Mouse (Mus musculus) retina, postnatal 7 days (tissue): ENCODE results near the gene Ndufs5.
A peak's percentile ranks its signal among the peaks of the same experiment; 100 is the strongest.

Experiments
- DNase-seq: peaks from one replicate; pipeline ENCODE4 v3.0.0-alpha.2; 2012; ENCODE audit warnings: low read depth, low spot score

The Ndufs5 gene

DNA sequence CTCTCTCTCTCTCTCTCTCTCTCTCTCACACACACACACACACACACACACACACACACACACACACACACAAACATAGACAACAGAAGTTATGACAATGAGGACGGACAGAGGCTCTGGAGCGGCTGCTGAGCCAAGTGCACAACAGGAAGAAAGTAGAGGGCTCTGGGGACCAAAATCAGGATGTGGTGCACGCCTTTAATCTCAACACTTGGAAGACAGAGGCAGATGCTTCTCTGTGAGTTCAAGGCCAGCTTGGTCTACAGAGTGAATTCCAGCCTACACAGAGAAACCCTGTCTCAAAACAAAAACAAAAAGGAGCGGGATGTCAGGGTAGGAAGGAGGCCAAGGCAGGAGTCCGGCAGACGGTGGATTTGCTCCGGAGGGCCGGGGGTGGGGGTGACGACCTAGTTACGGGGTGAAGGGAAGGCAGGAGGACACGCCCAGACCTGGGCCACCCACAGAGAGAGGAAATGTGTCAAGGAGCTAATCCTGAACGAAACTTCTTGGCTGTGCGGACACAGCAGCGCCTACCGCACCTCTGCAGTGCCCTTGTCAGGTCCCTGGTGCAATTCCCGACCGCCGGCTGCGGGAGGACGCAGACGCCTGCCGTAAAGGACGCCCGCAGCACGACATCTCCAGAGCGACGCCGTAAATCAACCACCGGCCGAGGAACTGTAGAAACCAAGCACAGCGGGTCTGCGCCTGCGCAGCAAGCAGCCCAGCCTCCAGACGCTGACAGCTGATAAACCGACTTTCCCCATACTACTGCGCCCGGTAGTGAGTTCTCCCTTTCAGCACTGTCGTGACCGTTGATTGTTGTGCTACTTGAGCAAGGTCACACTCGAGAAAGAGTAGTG, at the start of gene Ndufs5:
TSS of gene Ndufs5 (minus strand) at position 629 of the 860 bp plus-strand sequence.
- DNase-seq, result peak; percentile 93

DNA sequence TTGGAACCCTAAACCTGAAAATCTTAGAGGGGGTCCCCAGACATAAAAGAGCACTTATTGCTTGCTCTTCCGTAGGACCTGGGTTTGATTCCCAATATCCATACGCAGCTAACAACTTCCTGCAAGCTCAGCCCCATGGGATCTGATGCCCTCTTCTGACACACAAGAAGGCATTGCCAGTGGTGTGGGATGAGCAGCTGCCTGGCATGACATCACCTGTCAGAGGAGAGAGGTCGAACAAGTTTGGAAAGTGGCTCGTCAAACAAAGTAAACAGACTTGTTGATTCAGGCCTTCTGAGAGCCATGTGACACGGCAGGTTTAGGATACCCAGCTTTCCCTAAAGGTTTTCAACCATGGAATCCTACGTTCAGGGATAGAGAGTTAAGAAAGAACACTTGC, 47.1 kb upstream of the Ndufs5 start:
- no peak for DNase-seq

DNA sequence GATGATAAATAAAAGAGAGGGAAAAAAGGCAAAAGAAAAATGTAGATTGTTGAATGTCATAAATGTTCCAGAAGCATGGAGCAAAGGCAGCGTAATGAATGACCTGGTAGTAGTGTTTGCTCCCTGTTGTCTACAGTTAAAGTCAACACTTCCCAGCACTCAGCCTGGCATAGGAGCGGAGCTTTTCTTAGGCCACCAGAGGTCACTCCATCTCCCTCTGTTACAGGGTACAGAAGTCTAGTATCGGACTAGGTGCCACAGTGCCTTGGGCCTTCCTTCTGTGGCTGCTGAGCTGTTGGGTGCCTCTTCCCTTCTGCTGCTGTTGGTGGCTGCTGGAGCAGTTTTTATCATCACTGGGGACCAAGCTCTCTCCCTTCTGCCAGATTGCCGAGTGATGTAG, 40.3 kb upstream of the Ndufs5 start:
- DNase-seq, result peak; percentile 8

DNA sequence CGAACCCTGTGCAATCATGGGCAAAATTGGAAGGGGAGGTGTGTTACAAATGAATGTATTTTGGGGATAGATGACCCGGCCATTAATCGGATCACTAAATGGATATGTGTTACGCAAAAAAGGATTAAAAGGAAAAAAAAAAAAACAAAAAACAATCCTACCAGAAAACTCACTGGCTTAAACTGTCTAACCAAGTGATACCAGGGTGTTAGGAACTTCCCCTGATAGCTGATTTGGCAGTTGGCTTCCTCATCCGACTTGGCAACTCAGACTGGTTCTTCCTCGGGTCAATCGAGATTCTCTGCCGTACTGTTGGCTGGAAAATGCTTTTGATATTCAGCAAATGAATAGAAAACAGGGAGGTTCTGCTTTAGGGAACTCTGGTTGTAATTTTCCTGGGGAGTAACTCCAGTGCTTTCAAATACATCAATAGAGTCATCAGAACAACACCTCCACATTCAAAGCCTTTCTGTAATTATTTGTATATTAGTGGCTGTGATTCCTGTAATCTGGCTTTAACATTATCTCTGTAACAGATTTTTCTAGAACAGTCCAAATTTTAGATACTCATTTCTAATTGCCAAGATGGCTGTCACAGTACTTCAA, 32.8 kb upstream of the Ndufs5 start:
- no peak for DNase-seq

DNA sequence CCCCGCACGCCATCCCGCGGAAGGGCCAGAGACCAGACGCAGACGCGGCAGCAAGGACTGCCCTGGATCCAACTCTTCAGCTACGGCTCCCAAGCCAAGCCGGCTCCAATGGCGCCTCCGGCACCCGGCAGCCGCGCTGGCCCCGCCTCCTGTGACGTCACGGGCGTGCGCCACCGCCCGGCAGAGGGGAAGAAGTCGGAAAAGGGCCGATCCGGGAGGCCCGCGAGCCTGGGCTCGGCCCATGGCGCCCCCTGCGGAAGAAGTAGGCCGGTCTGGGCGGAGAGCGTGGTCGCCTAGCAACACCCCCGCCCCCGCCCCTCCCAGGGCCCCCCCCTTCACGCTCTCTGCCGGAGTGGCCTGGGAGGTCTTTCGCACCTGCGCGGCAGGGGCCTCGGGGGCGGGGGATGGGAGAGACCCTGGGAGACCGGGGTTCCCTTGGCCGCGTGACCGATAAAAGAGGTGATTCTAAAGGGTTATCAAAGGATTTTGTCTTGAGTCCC, 32.2 kb upstream of the Ndufs5 start, which contains the start of gene Akirin1:
TSS of gene Akirin1 (minus strand) at position 194 of the 500 bp plus-strand sequence.
- peak; percentile 95 for DNase-seq

DNA sequence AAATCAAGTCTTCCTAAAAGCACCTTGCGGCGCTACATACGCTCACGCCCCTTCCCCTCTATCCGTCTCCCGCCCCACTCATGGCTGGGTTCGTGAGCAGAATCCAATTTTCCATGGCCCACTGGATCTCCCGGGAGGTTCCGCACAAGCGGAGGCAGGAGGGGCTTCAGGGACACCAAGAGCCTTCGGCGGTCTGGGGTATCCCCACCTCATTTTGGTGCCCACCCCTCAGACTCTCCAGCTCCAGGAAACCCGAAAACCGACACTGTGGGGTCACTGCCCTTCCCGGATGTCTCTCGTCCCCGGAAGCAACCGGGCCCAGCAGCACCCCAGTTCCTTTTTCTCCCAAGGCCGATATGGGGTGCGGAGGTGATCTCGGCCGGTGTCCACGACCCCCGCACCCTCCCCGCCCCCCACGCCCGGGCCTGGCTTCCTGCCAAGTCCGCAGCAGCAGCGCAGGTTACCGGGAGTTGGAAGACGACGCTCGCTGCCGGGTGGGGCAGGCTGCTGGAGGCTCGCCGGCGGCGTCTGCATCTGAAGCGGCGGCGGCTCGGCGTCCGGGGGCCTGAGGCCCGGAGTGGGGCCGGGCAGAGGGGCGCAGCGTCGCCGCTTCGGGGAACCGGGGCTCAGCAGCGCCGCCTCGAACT, 31.6 kb upstream of the Ndufs5 start:
- peak; percentile 4 for DNase-seq

DNA sequence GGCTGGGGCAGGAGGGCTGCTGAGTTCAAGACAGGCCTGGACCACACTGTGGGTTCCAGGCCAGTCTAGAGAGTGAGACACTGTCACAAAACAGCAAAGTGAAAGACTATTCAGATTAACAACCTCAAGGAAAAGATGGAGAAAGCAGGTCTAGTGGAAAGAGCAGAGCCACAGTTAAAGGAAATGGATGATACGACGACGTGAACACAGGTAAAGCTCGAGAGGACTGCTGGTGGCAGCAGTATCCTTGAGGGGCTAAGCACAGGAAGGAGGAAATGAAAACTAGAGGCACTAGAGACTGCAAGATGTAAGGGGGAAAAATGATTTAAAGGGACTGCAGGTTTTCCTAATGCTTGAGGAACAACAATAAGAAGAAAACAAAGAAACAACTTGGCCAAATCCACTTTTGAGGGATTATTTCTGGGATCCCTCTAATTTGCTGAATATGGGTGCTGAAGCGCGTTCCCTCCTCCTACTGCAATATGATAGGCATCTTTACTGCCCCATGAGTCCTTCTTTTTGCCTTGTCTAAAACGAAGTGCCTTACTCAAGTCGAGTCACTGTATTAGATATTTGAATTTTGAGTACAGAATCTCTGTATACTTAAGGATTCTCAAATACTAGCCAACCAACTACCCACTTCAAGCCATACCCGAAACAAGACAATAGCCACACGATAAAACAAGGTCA, 30.9 kb upstream of the Ndufs5 start:
- no peak for DNase-seq

DNA sequence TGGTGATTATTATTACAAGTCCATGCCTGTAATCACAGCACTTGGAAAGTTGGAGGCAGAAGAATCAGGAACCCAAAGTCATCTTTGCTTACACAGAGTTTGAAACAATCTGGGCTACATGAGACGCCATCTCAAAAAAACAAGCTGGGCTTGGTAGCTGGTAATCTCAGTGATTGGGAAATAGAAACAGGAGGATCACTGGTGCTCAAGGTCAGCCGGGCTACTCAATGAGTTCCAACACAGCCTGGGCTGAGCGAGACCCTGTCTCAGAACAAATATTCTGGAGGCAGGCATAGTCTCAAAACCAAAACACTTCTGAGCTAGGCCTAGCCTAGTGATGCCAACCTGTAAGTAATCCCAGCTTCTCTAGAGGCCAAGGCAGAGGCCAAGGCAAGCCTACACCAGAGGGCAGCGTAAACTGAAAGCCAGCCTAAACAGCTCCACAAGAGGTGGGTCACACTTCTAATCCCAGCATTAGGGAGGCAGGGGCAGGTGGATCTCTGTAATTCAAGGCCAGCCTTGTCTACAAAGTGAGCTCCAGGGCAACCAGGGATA, 27.3 kb upstream of the Ndufs5 start:
- no peak for DNase-seq

DNA sequence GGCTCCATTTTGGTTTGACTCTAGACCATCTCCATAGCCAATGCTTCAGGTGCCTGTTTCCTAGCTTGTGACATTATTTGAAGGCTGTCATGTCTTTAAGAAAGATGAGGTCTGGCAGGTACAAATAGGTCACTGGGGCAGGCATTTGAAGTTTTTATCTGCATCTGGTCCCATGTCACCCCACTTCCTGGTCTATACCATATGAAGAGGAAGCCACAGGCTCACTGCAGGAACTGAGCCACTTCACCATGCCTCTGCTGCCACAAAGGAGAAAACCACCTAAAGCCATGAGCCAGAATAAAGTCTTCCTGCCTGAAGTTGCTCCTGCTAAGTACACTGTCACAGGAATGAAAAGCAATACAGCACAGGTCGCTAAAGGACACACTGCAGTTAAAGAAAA, 24.9 kb upstream of the Ndufs5 start:
- DNase-seq, result no peak

DNA sequence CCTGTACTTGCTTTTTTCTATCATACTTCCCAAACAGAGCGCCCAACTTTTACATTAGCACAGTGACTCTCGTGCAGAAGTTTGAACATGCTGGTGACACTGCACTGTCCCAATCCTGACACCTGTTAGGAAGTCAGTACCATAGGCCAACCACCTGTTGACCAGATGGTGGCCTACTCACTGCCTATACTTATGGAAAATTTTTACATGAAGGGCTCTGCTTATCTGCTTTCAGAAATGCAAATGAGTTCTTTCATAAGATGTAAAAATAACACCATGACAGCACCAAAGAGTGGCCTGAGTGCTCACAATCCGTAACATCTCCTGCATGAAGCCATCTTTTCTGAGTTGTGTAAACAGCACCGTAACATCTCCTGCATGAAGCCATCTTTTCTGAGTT, 20.7 kb upstream of the Ndufs5 start:
- DNase-seq, result no peak

DNA sequence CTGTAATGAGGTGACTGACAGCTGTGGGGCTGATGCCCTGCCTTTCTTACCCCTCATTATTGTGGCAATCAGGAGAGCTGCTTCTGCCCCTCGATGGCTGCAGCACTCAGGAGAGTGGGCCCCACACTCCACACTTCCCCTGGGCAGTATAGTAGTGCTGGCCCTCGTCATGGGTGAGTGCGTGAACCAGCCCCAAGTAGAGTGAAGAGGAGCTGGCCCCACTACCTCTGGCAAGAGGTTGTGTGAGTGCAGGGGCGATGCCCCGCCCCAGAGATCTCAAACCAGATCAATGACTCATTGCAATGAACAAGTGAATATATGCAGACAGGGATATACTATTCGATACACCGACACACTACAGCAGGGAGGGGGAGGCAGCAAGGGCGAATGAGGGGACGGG, 15.5 kb upstream of the Ndufs5 start:
- no peak for DNase-seq

DNA sequence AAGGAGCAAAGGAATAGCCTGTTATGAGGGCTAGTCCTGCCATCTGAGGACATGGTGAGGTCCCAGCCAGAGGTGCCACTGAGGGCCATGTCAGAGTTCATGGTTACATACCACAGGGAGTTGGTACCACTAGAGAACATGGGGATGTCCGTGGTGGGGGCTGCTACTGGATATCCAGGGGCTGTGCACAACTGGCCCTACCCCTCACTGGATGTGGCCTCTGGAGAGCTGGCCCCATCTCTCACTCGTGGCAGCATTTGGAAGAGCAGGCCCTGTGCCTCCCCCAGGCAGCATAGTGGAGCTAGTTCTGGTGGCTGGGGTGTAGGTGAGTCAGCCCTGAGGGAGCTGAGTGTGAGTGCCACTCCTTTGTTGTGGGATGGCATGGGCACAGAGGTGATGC, 14.9 kb upstream of the Ndufs5 start:
- DNase-seq, result no peak

DNA sequence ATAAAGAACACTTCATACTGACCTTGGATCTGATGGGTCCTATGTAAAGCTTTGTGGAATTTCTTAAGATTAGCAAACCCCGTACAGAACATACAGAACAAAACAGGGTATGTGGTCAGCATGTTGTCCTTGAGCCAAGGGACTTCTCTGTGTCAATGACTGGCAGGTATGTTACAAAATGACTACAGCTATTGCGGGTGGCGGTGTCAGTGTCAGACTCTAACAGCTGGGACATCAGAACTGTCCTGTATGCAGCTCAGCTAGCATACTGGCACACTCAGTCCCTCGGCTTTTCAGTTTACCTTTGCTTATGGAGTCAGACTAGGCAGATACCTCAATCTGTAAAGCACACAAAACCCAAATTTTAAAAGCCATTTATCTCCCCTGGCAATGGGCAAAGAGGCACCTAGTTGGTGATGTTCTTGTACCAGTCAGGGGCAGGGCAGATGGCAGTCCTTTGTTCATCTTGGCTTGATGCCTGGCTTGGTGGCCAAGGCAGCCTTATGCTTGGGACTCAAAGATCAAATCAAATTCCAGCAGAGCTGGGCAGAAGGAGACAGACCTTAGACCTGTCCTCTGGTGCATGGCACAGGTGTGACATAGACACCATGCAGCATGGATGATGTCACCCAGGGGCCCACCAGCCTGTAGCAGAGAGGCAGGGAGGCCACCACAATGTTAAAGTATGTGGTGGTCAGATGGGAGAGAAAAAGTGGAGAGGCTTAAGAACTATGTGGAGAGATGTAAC, 14.3 kb upstream of the Ndufs5 start:
- DNase-seq, result no peak

DNA sequence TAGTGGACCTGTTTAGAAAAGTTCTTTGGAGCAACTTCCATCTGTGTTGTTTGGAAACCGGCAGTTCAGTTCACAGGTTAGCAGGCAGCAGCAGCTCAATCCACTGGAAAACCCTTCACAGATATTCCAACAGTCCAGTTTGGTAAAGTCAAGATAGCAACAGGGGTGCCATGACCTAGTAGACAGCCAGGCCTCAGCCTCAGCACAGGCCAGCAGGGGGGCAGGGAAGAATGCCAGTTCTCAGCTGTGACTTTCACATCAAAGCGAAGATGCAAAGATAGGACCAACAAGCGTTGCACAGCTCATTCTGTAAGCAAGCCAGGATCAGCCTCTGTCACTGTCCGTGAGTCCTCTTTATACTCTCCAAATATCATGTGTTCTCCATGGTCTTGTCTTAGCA, 3.8 kb upstream of the Ndufs5 start:
- no peak for DNase-seq

DNA sequence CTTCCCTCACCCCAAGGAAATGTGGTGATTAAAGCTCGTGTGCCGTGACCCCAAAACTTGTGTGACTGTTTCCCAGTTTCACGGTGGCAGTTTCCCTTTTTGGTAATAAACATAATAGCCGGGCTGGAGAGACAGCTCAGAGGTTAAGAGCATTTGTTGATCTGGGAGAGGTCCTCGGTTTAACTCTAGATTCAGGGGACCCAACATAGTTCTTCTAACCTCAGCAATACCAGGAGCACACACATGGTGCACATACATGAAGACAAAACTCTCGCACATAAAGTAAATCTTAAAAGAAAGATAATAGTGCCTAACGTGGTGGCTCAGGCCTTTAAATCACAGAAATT, 405 bp upstream of the Ndufs5 start:
- no peak for DNase-seq

DNA sequence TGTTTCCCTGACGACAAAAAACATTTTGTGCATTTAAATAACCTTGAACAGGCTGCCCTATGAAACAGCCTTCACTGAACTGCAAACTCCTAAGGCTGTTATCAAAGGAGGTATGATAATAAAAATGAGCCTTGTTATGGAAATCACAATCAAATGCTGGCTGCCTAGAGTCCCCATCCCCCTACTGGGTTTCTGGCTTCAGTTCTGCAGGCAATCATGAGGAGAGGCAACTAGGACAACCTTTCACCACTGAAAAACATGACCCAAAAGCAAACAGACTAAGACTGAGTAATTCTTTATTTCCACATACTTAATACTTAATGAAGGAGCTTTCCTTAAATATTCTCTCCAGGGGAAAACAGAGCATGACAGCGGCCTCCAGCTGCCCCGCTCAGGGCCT, 5.6 kb downstream of the Ndufs5 start:
- DNase-seq, result no peak

DNA sequence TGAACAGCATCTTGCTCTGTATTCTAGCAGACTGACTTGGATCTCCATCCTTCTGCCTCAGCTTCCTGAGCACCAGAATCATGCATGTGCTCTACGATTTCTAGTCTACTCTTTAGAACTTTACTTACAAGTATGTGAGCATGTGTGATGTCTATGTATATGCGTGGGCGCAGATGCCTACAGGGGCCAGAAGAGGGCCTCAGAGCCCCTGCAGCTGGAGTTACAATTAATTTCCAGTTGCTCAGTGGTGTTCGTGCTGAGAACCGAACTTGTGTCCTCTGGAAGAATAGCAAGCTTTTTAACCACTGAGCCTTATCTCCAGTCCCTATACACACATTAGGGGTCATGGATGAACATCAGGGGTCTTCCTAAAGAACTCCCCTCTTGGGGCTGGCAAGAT, 10.7 kb downstream of the Ndufs5 start:
- DNase-seq, result no peak

DNA sequence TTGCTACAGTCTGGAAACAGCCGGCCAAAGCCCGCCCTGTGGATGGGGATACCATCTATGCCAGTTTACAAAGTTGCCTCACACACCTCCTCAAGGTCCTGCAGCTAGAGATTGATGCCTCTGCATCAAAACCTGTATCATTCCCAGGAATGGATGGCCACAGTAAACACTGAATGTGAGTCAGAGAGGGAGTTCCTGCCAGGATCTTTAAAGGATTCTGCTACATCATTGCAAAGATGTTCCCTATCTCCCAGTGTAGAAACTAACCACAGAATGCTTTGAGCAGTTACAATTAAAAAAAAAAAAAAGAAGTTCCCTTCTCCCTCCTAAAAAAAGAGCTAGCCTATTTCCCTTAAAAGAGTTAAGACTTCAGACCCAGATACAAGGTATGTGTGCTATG, 12.7 kb downstream of the Ndufs5 start:
- DNase-seq, result no peak

DNA sequence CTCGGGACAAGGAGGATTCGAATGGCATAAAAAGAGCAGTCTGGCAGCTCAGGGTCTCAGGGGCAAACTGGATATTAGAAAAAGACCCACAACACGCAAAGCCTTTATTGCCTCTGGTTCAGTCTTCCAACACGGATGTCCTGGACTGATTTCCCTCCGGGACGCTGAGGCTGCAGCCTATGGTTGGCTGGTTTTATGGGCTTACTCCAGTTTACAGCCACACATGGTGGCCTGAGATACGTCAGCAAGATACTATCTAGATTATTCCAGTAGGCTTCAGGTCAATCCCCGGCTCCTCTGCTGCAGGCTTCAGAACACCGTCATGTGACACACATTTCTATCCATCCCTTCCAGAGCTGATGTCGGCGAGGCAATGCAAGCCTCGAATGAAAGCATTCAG, 24.6 kb downstream of the Ndufs5 start:
- no peak for DNase-seq

DNA sequence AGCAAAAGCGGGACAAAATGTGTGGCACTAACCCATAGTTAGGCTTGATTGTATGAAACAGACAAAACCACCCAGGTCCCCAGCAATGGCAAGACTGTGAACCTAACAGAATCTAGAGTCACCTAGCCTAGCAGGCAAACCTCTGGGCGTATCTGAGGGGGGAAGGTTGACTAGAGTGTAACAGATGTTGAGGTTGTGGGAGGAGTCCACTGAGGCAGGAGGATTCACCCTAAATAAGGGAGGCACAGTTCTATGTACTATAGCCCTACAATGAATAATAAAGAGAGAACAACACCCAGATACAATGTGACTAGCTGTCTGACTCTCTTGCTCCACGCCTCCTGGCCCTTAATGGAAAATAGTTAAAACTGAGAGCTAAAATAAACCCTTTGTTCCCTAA, 25.9 kb downstream of the Ndufs5 start:
- DNase-seq, result no peak

DNA sequence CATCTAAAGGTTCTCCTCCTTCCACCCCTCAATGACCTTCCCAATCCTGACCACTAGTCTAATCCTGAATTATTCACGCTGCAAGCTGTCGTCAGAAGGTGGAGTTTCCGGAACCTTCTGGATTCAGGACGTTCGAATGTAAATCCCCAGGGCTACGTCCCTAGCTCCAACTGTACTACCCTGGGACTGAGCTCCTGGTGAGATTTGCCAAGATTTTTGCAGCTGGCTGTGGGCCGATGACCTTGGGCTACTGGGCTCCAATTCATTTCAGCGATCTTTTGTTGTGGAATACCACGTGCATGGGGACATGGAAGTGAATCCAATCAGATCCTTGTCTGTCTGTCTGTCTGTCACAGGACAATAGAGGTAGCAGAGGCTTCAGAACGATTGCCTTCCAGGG, 27.7 kb downstream of the Ndufs5 start:
- no peak for DNase-seq
